Mouse (Mus musculus) heart, embryonic 16.5 days (tissue): ENCODE results near the gene Emg1. TPM values are rescaled to one million over a fixed set of nuclear protein-coding genes. Genes with fewer than 3 reads are reported as not detected.

Source experiments
- ATAC-seq: fragments of 200-750 bp; cut with Nextera tagmentation; replicated peaks from 2 replicates; pipeline ENCODE4 v1.8.0; 2017; ENCODE audit warnings: moderate number of reproducible peaks; ENCODE audit not compliant: insufficient read depth, low FRiP score; ENCODE audit errors: extremely low read depth
- H3K27ac ChIP-seq: fragments of 300-500 bp; sonication (generic); 2 replicates; pipeline ENCODE4 v1.5.1; 2014; ENCODE audit warnings: mild to moderate bottlenecking, low read length, control low read depth, moderate library complexity
- H3K27me3 ChIP-seq: fragments of 300-500 bp; sonication (generic); 2 replicates; pipeline ENCODE4 v1.6.1; 2014; ENCODE audit warnings: low read length, mixed read lengths; ENCODE audit not compliant: control insufficient read depth, insufficient read depth
- H3K36me3 ChIP-seq: fragments of 300-500 bp; sonication (generic); 2 replicates; pipeline ENCODE4 v1.6.1; 2014; ENCODE audit not compliant: control insufficient read depth, insufficient read depth
- H3K4me1 ChIP-seq: fragments of 300-500 bp; sonication (generic); 2 replicates; pipeline ENCODE4 v1.6.1; 2014; ENCODE audit warnings: low read length, mixed read lengths; ENCODE audit not compliant: control insufficient read depth, insufficient read depth
- H3K4me2 ChIP-seq: fragments of 300-500 bp; sonication (generic); 2 replicates; pipeline ENCODE4 v1.6.1; 2014; ENCODE audit warnings: low read depth, mild to moderate bottlenecking, control low read depth, low read length
- H3K4me3 ChIP-seq: fragments of 300-500 bp; sonication (generic); 2 replicates; pipeline ENCODE4 v1.5.1; 2014; ENCODE audit warnings: mild to moderate bottlenecking, control low read depth, low read length
- H3K9ac ChIP-seq: fragments of 300-500 bp; sonication (generic); 2 replicates; pipeline ENCODE4 v1.6.1; 2014; ENCODE audit warnings: low read length, control low read depth
- H3K9me3 ChIP-seq: fragments of 300-500 bp; sonication (generic); replicated peaks from 2 replicates; pipeline ENCODE4 v1.6.1; 2016; ENCODE audit warnings: low read length; ENCODE audit not compliant: control insufficient read depth
- WGBS: fragments of 180-500 bp; shearing (Covaris S2); extraction: QIAGEN DNeasy Blood & Tissue Kit; methylation state at CpG from one replicate; pipeline ENCODE4 v1.1.7; 2014; 5-methylcytosine and 5-hydroxymethylcytosine counted together
- polyA plus RNA-seq: library from polyadenylated mRNA; unstranded; fragments of >200 nt; fragmentation: Nextera tagmentation; extraction: Ambion mirVana; gene quantifications from 2 replicates; pipeline ENCODE4 v1.2.1, GENCODE M21; 2015

Emg1 gene
- polyA plus RNA-seq, 1 experiment from 2014 or later = 133 TPM

GRCm38 (mm10) chr6:124665011-124665410 lies 47.0 kb downstream of the Emg1 start:
- Histone ChIP-seq H3K9ac (no peak overlapping the region), H3K4me3 (no peak overlapping the region), H3K9me3 (no peaks in the 10 kb centered on the region), H3K36me3 (no peaks in the 10 kb centered on the region), H3K4me1 (peaks cover 6% of the 10 kb centered on the region), H3K4me2 (no peak overlapping the region), H3K27ac (no peak overlapping the region), H3K27me3 (no peaks in the 10 kb centered on the region)
- WGBS = 90% methylated on average over 10 of the region's 10 CpGs
- ATAC-seq = no peak

- no peak overlapping the region for H3K9ac ChIP-seq
- WGBS = 83% methylated on average over 7 of the region's 7 CpGs
- peak overlapping the region; percentile 81 for H3K4me2 ChIP-seq
- H3K4me1 ChIP-seq = peaks cover 6% of the 10 kb centered on the region
- ATAC-seq = no peak
- no peaks in the 10 kb centered on the region for H3K9me3 ChIP-seq
- no peak overlapping the region for H3K27ac ChIP-seq
- no peak overlapping the region for H3K4me3 ChIP-seq
- no peaks in the 10 kb centered on the region for H3K36me3 ChIP-seq
- H3K27me3 ChIP-seq = no peaks in the 10 kb centered on the region
Measured at GRCm38 (mm10) chr6:124664256-124664655, 47.7 kb downstream of the Emg1 start.

- peaks cover 6% of the 10 kb centered on the region for H3K4me1 ChIP-seq
- H3K4me2 ChIP-seq = peak overlapping the region; percentile 81
- ATAC-seq = no peak
- H3K9me3 ChIP-seq = no peaks in the 10 kb centered on the region
- H3K9ac ChIP-seq = peak overlapping the region; percentile 74
- peak overlapping the region; percentile 76 for H3K4me3 ChIP-seq
- no peaks in the 10 kb centered on the region for H3K36me3 ChIP-seq
- WGBS = 9% methylated on average over 13 of the region's 13 CpGs
- H3K27ac ChIP-seq = peak overlapping the region; percentile 79
- no peaks in the 10 kb centered on the region for H3K27me3 ChIP-seq
Measured at GRCm38 (mm10) chr6:124663424-124663795, 48.6 kb downstream of the Emg1 start.

GRCm38 (mm10) chr6:124662477-124663423 lies 49.2 kb downstream of the Emg1 start, which contains the start of gene Lpcat3:
TSS of gene Lpcat3 (plus strand) at chr6:124663027.
- no peaks in the 10 kb centered on the region for H3K36me3 ChIP-seq
- ATAC-seq = peak; percentile 97
- H3K4me1 ChIP-seq = peaks cover 6% of the 10 kb centered on the region
- under 1% methylated on average over 75 of the region's 87 CpGs for whole genome bisulfite sequencing
- peak within 1 kb of the TSS; percentile 79 for H3K27ac ChIP-seq
- no peaks in the 10 kb centered on the region for H3K9me3 ChIP-seq
- no peaks in the 10 kb centered on the region for H3K27me3 ChIP-seq
- H3K9ac ChIP-seq = peak within 1 kb of the TSS; percentile 74
- peak within 1 kb of the TSS; percentile 81 for H3K4me2 ChIP-seq
- peak within 1 kb of the TSS; percentile 76 for H3K4me3 ChIP-seq

- H3K4me3 ChIP-seq = peak overlapping the region; percentile 76
- no peak for ATAC-seq
Measured at GRCm38 (mm10) chr6:124661995-124662394, 50.0 kb downstream of the Emg1 start.

GRCm38 (mm10) chr6:124661156-124661806 lies 50.7 kb downstream of the Emg1 start:
- ATAC-seq = no peak
- H3K9ac ChIP-seq = no peak overlapping the region
- no peak overlapping the region for H3K4me2 ChIP-seq
- peaks cover 6% of the 10 kb centered on the region for H3K4me1 ChIP-seq
- WGBS = 94% methylated on average over 4 of the region's 4 CpGs
- no peak overlapping the region for H3K27ac ChIP-seq
- no peaks in the 10 kb centered on the region for H3K36me3 ChIP-seq
- no peak overlapping the region for H3K4me3 ChIP-seq
- no peaks in the 10 kb centered on the region for H3K27me3 ChIP-seq
- no peaks in the 10 kb centered on the region for H3K9me3 ChIP-seq

More at GRCm38 (mm10) chr6:124661995-124662394, 50.0 kb downstream of the Emg1 start:
- Histone ChIP-seq H3K4me1 (peaks cover 6% of the 10 kb centered on the region), H3K9me3 (no peaks in the 10 kb centered on the region), H3K9ac (peak overlapping the region; percentile 71), H3K27me3 (no peaks in the 10 kb centered on the region), H3K4me2 (peak overlapping the region; percentile 81), H3K36me3 (no peaks in the 10 kb centered on the region), H3K27ac (peak overlapping the region; percentile 79)
- WGBS = 26% methylated on average over 6 of the region's 6 CpGs

GRCm38 (mm10) chr6:124658067-124658466 lies 53.9 kb downstream of the Emg1 start:
- no peak overlapping the region for H3K27ac ChIP-seq
- H3K36me3 ChIP-seq = no peaks in the 10 kb centered on the region
- H3K4me1 ChIP-seq = no peaks in the 10 kb centered on the region
- peaks cover 3% of the 10 kb centered on the region; the same call in 1 of the 2 replicates for H3K9me3 ChIP-seq
- 82% methylated on average over 2 of the region's 2 CpGs for WGBS
- H3K9ac ChIP-seq = no peak overlapping the region
- ATAC-seq = no peak
- no peaks in the 10 kb centered on the region for H3K27me3 ChIP-seq
- no peak overlapping the region for H3K4me3 ChIP-seq
- no peak overlapping the region for H3K4me2 ChIP-seq

- 43% methylated on average over 6 of the region's 6 CpGs for WGBS
- peaks cover 4% of the 10 kb centered on the region; the same call in 1 of the 2 replicates for H3K9me3 ChIP-seq
- no peak overlapping the region for H3K4me2 ChIP-seq
- H3K4me3 ChIP-seq = no peak overlapping the region
- H3K27me3 ChIP-seq = no peaks in the 10 kb centered on the region
- no peak overlapping the region for H3K9ac ChIP-seq
- no peak overlapping the region for H3K27ac ChIP-seq
- ATAC-seq = 0 out of 2 replicates have a peak, but pooled peaks have one; percentile 28
- H3K4me1 ChIP-seq = no peaks in the 10 kb centered on the region
- no peaks in the 10 kb centered on the region for H3K36me3 ChIP-seq
Measured at GRCm38 (mm10) chr6:124655893-124656292, 56.1 kb downstream of the Emg1 start.
